Mouse (Mus musculus) A20 (cell line): ENCODE results near the gene Saal1.
"Not testable (repeated sequence)": the region's sequence is repeated elsewhere in the genome, so short reads cannot be mapped to it uniquely, and the experiment has no call there.

Source experiments
- DNase-seq: peaks from one replicate; pipeline ENCODE4 v3.0.0-alpha.2; 2011; ENCODE audit warnings: low read depth, low spot score

Saal1 gene

DNA sequence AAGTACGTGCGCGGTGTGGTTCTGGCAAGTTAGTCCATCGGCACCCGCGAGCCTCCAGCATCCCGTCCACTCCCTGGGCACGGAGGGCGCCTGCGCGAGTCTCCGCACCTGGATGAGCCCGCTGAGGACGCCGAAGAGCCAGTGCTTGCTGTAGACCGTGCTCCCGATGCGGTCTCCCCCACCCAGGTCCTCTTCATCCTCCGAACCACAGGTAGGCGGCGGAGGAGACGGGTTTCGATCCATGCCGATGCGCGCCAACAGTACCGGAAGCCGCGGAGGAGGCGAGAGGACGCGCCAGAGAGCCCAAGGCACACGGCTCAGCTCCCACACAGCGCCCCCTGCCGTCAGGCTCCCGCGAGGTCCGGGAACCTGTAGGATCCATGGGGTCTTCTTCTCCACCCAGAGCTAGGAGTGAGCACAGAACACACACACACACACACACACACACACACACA lies at the start of gene Saal1:
TSS of gene Saal1 (minus strand) at position 291 of the 455 bp plus-strand sequence.
- DNase-seq = peak; percentile 94

DNA sequence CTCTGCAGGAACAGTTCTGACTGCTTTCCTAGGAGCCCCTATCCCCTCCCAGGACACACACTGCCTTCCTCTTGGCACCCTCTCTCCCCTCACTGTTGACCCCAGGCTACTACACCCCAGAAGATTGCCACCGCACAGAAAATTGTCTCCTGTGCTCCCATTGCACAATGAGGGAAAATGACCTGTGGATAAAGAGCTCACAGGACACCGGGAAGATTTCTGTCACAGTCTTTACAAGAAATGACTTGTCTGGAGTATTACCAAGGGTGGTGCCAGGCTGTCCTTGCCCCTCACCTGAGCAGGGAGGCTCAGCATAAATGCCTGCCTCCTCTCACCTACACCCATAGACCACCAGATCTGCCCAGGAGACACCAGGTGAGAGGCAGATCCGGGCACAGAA lies 41.0 kb upstream of the Saal1 start, which contains the start of gene Saa2:
TSS of gene Saa2 (plus strand) at position 301 of the 400 bp plus-strand sequence.
- no peak for DNase-seq

DNA sequence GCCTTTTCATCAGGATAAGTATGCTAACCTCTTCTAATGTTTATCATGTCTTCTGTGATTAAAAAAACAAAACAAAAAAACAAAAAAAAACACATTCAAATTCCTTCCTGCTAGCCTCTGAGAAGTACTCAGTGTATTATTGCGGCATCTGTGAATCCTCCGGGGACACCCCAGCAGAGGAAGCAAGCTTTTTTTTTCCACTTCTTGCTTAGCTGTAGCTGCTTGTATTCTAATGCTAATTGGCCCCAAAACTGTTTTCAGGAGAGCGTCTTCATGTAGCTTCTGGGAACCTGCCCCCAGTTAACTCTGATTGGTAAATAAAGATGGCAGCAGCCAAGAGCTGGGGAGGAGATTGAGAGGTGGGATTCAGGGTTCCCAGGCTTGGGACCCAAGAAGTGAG lies 38.0 kb upstream of the Saal1 start:
- DNase-seq = no peak

DNA sequence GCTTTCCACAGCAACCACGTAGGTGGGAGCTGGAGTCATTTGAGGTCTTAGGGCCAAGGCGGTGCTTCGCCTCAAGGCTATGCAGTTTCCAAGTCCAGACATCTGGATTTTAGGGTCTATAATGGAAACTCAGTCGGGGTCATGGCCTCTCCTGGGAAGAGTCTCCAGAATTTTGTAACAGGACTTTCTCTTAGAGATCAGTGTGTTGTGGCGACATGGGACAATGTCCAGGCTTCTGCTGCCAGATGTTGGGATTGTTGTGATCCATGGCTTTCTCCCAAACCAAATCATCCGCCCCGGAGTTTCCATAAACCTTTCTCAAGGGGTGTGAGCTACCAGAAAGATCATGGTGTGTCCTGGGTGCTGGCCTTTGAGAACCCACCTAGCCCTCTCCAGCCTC lies 35.9 kb upstream of the Saal1 start:
- DNase-seq = no peak

DNA sequence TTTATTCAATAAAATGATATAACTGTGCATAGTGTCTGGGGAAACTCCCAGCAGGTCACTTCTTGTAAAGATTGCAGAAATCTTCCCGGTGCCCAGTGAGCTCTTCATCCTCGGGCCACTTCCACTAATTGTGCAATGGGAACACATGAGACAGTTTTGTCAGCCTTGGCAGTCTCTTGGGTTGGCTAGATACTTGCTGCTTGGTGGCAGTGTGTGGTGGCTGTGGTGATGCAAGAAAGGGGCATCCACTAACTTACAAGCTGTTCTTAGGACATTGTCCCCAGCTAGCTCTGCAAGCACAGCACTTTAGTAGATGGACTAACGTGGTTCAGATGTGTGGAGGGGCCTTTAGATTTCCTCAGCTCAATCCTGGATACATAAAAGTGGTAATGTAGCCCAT lies 35.3 kb upstream of the Saal1 start:
- DNase-seq = no peak

DNA sequence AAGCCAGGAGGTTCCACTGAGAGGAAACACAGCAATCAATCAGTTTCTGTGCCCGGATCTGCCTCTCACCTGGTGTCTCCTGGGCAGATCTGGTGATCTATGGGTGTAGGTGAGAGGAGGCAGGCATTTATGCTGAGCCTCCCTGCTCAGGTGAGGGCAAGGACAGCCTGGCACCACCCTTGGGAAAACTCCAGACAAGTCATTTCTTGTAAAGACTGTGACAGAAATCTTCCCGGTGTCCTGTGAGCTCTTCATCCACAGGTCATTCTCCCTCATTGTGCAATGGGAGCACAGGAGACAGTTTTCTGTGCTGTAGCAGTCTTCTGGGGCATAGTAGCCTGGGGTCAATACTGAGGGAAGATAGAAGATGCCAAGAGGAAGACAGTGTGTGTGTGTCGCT lies 32.4 kb upstream of the Saal1 start, which contains the start of gene Saa1:
TSS of gene Saa1 (minus strand) at position 101 of the 400 bp plus-strand sequence.
- not testable (repeated sequence) for DNase-seq

DNA sequence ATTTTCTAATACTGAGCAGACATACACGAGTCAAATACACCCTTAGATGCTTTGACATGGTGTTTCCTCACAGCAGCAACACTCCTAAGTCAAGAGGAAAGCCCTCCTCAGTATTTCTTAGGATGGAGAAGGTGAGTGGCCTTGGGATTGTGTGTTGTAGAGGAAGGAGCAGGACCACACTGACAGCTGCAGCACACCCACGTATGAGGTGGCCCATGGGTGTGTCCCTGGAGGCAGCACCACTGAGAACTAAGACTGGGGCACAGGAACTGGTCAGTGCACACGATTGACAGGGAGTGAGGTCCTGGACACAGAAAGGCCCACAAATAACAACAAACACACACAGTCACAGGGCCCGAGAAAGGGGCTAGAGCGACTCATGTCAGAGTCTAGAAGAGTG lies 29.6 kb upstream of the Saal1 start:
- not testable (repeated sequence) for DNase-seq

DNA sequence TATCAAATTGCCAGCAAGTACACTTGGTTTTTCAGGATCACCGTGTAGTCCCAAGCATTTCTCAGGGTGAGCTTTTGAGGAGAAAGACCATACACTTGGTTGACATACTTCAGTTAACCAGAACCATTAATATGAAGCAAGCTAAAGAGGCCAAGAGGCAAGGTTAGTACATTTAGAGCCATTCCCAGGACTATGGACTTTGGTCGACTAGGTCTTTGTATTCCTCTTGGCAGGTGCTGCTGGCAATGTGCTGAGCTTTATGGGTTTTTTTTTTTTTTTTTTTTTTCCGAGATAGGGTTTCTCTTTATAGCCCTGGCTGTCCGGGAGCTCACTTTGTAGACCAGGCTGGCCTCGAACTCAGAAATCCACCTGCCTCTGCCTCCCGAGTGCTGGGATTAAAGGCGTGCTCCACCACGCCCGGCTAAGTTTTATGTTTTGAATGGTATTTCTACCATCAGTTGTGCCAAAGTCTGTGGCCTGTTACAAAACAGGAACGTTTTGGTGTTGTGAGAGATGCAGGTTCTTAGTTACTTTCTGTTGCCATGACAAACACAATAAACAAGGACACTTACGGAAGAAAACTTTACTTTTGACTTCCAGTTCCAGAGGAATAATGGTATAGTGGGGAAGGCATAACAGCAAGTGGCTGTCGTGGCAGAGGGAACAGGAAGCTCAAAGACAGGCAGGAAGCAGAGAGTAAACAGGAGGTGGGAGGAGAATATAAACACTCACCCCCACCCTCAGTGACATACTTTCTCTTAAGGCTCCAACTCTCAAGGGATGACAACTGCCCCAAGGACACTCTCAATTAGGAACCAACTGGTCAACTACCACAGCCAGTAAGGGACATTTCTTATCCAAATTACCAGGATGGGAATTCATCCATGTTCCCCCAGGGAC lies 28.3 kb upstream of the Saal1 start:
- DNase-seq = no peak

DNA sequence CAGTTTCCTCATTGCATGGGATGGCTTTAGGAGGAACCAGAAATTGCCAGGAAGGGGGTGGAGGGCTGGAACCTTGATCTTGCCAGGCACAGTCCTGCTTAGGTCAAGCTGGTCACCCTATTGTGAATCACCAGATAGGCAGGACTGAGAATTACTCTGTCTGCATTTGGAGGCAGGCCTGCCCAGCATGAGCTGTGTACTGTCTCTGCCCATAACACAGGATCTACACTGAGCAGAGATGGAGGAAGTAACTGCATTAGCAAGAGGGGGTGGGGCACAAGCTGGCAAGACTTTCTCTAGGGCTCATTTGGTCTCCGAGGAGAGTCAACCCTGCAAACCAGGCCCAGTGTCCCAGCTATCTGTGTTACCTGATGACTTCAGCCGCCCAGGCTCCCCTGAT lies 24.5 kb upstream of the Saal1 start:
- DNase-seq = peak; percentile 10

DNA sequence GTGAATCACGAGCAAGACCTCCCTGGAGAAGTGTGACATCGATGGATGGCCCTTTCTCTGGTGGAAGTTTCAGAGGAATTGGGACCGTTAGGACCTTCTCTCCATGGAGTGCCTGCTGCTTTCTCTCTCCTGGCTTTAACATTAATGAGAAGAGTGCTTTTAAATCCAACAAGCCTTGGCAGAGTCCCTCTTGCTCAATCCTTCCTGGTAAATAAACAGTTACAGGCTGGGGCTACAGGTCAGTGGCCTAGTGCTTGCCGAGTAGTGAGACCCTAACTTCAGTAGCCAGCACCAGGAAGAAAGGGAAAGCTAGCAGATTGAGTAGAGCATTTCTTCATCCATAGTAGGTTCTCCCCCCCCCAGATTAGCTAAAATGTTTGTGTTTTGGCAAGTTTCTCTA lies 22.0 kb upstream of the Saal1 start, which contains the start of gene Saa4:
TSS of gene Saa4 (minus strand) at position 146 of the 400 bp plus-strand sequence.
- no peak for DNase-seq

DNA sequence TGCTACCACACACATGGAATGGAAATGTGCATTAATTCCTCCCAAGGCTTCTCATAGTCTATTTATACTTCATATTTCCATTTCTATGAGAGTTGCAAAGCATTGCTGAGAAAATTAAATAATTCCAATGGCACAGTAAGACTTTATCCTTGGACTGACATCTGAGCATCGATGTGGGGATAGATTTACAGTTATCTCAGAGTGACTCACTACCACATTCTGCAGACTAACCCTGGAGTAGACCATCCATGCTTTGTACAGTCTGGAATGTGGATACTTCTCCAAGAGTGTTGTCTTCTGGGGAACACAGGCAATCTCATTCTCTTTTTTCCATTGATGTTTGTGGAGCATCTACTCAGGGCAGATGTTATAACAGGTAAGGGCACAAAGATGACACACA lies 17.1 kb upstream of the Saal1 start:
- DNase-seq = no peak

DNA sequence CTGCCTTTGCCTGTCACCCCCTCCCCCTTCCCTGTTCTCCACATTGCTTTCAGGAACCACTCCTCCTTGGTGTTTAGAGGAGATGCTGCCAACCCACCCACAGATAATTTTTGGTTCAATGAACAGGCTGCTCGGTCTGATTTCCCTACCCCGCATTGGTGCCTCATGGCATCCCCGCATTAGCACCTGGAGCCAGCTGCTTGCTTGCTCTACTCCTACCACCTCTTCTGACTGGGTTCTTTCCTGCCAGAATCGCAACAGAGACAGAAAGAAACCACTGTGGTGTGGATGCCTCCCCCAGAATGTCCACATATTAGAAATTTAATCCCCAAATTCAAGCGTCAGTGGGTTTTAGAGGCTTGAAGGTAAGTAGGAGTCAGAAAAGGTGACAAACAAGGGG lies 13.9 kb upstream of the Saal1 start:
- peak; percentile 55 for DNase-seq

DNA sequence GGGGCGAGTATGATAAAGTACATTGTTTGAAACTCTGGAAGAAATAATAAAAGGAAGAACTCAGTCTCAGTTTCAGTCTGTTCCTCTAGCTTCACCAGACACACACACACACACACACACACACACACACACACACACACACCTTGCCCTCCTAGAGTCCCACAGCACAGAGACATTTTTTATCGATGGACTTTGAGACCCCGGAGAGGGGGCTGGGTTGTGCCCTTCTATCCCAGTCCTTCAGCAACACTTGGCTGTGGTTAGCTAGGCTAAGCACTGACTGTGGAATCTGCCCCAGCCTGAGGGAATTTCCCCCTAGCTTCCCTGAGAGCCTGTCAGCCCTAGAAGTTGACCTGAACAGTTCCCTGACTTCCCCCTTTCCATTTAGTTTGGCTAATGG lies 13.4 kb upstream of the Saal1 start:
- peak; percentile 38 for DNase-seq

DNA sequence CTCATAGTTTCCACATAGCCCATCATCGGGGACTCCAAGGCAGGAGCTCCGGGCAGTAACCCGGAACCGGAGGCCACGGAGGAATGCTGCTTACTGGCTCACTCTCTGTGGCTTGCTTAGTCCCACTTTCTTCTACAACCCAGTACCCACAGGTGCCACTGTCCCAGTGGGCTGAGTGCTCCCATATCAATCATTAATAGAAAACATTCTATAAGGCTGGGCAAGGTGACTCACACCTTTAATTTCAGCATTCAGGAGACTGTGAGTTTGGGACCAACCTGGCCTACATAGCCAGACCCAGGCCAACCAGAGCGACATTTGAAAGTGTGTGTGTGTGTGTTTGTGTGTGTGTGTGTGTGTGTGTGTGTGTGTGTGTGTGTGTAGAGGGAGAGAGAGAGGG lies 12.9 kb upstream of the Saal1 start:
- no peak for DNase-seq

DNA sequence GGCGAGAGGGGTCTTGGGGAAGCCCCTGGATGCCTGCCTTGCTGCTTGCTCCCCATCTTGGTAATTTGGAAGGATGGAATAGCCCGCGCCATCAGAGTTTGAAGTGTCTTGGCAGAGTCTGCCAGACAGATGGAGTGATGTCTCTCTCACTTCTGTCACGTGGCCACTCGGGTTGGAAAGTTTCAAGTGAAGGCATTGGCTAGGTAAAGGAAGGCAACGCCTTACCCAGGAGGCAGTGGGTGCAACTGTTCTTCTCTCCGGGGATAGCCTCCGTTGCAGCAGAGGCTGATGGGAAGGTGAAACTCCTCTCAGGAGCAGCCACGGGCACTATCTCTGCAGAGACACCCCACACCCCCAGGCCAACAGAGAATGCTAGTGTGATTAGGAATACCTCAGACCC lies 10.0 kb upstream of the Saal1 start:
- no peak for DNase-seq

DNA sequence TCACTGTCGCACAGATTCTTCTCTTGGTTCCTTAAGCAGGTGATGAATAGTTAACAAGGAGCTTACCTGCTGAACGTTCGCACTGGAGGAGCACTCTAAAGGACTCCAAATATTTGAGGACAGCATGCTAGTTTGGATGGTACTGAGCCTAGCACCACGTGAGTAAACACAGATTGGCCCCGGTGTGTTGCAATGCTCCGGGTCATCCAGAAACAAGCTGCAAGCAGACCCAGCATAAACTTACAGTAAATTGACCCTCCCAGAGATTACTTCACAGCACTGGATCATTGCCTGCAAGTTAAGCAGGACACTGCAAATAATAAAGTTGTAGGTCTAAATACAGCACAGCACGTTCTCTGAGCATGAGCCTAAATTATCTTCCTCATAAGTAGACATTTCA lies 9.0 kb upstream of the Saal1 start:
- no peak for DNase-seq

DNA sequence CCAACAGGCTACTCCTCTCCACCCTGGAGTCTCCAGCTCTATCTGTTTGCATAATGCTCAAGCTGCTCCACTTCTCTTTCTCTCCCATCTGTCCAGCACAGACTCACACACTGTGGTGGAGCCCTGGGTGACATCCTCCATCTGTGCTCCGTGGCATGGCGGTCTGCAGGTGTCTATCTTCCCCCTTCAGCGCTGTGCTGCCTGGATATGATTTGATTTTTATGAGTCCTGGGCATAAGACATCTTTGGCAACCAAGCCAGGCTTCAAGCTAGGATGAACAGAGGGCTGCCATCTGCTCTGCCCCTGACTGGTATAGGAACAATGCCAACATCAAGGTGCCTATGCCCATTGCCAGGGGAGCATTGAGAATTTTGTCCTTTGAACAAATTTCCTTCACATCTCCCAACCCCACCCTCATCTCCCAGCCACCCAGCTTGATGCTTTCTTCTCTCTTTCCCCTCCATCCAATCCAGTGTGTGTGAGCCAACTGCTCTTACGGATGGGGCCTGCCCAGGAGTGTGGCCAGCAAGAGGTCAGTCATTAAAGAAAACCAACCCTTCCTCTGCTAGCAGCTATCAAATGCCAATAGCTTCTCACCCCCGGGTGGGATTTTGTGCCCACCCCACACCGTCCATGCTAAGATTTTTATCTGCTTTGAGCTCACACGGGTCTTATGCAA lies 8.3 kb upstream of the Saal1 start:
- DNase-seq = no peak

DNA sequence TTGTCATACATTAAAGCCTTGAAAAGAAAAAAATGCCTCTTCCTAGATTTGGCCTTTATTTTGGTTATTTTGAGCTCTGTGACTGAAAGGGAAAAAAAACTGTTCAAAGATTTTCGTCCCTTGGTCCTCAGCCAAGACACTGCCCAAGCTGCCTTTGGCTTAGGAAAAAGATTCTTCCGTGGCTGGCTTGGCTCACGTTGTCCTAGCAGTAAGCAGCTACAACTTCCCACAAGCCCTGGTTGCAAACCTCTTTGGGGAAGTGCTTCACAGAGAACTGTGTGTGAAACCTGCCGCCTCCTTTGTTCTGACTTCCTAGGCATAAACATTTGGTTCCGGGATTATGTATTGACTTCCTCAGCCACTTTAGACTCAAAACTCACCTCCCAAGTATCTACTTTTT lies 6.4 kb upstream of the Saal1 start:
- no peak for DNase-seq

DNA sequence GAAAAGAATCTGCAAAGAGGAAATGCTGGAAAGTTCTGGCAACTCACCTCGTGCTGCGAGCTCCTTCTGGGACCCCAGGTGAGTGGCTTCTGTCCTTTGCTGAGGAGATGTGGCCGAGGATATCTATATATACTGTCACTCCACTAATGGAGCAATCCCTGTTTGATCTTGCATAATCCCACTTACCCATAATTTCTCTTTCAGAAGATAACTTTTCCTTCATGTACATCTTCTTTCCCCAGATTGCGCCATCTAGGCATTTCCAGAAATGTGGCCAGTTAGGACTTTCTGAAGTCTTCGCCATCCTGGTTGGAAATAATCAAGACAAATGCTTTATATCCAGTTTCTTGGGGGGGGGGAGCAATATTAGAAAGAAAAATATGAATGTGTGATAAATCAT lies 5.1 kb upstream of the Saal1 start, which contains the start of gene Saa3:
TSS of gene Saa3 (minus strand) at position 101 of the 400 bp plus-strand sequence.
- DNase-seq = no peak

DNA sequence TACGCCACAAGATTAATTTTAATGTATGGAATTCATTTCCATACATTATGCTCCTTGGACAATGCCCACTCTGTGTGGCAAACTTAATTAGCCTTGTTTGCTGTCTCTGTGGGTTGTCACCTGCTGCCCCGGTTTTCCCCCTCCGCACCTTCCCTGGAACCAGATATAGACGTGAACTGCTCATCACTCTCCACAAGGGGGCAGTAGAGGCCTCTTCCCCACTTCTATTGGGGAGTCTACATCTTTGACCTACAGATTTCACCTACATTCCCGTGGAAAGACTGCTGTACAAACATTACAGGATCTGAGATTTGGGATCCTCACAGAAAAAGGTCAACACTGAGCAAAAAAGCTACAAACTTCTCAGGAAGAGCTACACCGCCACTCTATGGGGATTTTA lies 4.0 kb upstream of the Saal1 start:
- DNase-seq = peak; percentile 76

DNA sequence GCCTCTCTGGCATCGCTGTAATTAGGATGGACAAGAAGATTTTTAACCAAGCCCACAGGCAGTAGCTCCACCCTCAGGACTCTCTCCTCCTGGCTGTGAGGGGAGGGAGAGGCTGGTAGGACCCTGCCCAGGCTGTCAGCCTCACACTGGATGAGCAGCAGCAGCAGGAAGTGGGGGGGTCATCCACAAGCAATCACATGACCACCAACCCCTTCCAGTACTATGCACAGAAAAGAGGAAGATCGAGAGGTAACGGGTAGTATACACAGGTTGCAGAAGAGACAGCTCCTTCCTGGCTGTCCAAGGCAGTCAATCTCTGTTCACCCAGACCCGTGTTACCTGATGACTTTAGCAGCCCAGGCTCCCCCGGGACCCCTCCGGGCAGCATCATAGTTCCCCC lies 1.8 kb upstream of the Saal1 start:
- peak; percentile 47 for DNase-seq

DNA sequence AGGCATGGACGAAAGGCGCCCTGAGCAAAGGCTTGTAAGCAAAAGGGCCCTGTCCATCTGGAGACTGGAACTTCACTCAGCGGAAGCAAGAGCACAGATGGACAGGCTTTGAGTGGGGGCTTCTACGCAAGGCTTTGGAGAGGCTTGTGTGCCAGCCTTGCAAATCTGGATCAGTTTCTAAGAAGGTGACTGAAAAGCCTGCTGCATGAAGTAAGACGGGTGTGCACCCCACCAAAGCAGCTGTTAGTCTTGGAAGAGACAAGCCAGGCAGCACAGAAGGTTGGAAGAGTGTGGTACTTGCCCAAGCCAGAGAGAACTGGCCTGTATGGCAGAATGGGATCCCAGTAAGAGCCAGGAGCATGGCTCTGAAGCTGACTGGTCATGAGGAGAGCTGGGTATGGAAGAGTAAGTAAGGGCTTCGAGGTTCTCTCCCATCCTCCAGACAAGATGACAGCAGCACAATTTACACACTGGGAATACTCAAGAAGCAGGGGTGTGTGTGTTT lies 9.9 kb downstream of the Saal1 start:
- DNase-seq = no peak
